Mouse (Mus musculus) thymus, adult 2 months (tissue): ENCODE data around the gene Arrdc4.

Experiments
- CTCF ChIP-seq: fragments of 200-500 bp; IDR thresholded peaks from 2 replicates; pipeline ENCODE4 v1.5.1; 2012; ENCODE audit warnings: mild to moderate bottlenecking, control low read depth, low read length, moderate library complexity, borderline replicate concordance; ENCODE audit not compliant: control insufficient read depth, poor library complexity, insufficient read depth; ENCODE audit errors: extremely low read depth
- POLR2A ChIP-seq: fragments of 200-500 bp; IDR thresholded peaks from 2 replicates; pipeline ENCODE4 v1.6.1; 2012; ENCODE audit warnings: mild to moderate bottlenecking, low read length, control low read depth, moderate library complexity; ENCODE audit not compliant: control insufficient read depth, poor library complexity, insufficient read depth; ENCODE audit errors: extremely low read depth

- TF ChIP-seq POLR2A (no peak), CTCF (no peak)
These were observed 40.3 kb downstream of the Arrdc4 start for GRCm38 (mm10) chr7:68708563-68709318.
